Mouse (Mus musculus): Measurements from ENCODE around the gene Ankfn1.

- TF ChIP-seq POLR2A (IDR thresholded peaks at IDR 0.05; ENCODE audit: extremely low read depth, insufficient read depth, low read length), result no peak
- no peak for TF ChIP-seq CTCF (IDR thresholded peaks at IDR 0.05; ENCODE audit: extremely low read depth, insufficient read depth, low read length)
Observed at GRCm38 (mm10) chr11:89569391-89570145, 207.9 kb downstream of the Ankfn1 start.
